Mouse (Mus musculus) thymus, adult 2 months (tissue): ENCODE measurements around the gene 0610040J01Rik.

Experiments used
- CTCF ChIP-seq: fragments of 200-500 bp; IDR thresholded peaks from 2 replicates; pipeline ENCODE4 v1.5.1; 2012; ENCODE audit warnings: mild to moderate bottlenecking, control low read depth, low read length, moderate library complexity, borderline replicate concordance; ENCODE audit not compliant: control insufficient read depth, poor library complexity, insufficient read depth; ENCODE audit errors: extremely low read depth
- POLR2A ChIP-seq: fragments of 200-500 bp; IDR thresholded peaks from 2 replicates; pipeline ENCODE4 v1.6.1; 2012; ENCODE audit warnings: mild to moderate bottlenecking, low read length, control low read depth, moderate library complexity; ENCODE audit not compliant: control insufficient read depth, poor library complexity, insufficient read depth; ENCODE audit errors: extremely low read depth

DNA sequence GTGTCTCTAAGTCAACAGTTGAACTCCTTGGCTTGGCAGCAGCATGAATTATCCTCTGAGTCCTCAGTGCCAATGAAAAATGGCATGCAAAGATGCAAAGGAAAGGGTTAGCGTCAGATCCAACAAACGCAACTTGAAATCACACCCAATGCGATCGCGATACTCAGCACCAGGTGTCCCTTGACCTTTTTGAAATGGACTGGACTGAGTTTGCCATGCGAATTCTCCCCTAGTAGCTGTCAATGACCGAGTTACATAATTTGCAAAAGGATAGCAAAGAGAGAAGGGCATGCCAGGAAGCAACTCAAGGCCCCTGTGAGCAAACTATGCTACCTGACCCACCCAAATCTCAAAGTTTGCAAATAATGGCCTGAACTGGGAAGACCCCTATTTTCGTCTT lies 34.9 kb downstream of the 0610040J01Rik start:
- no peak for TF ChIP-seq CTCF
- no peak for TF ChIP-seq POLR2A
